Mouse (Mus musculus) CD4-positive helper T cell, adult 2 months (primary cell): Measurements from ENCODE around the gene Eya3.
"Not testable (repeated sequence)": the region's sequence is repeated elsewhere in the genome, so short reads cannot be mapped to it uniquely, and the experiment has no call there.

ENCODE experiments used
- DNase-seq: peaks from one replicate; pipeline ENCODE4 v3.0.0-alpha.2; 2012; ENCODE audit warnings: low read depth, missing footprints, low spot score

Eya3 gene

GRCm38 (mm10) chr4:132638461-132639190 is at the start of gene Eya3:
Gene Eya3 (plus strand): TSS chr4:132638987.
- DNase-seq, result peak; percentile 97

- DNase-seq, result no peak
These were observed 48.1 kb upstream of the Eya3 start for GRCm38 (mm10) chr4:132590642-132591041.

- DNase-seq, result no peak
These were observed 45.8 kb upstream of the Eya3 start for GRCm38 (mm10) chr4:132592958-132593357.

GRCm38 (mm10) chr4:132594191-132594590 is 44.6 kb upstream of the Eya3 start:
- no peak for DNase-seq

DNA sequence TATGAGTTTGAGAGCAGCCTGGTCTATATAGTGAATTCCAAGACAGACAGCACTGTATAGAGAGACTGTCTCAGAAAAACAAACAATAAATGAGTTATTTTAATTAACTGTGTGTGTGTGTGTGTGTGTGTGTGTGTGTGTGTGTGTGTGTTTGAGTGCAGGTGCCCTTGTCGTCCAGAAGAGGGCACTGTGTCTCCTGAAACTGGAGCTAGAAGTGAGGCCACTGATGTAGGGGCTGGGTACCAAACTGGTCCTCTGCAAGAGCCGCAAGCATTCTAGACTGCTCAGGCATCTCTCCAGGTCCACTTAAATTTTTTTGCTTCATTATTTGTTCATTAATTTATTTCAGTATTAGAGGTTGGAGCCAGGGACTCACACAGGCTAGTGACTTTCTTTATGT is 39.9 kb upstream of the Eya3 start:
- no peak for DNase-seq

DNA sequence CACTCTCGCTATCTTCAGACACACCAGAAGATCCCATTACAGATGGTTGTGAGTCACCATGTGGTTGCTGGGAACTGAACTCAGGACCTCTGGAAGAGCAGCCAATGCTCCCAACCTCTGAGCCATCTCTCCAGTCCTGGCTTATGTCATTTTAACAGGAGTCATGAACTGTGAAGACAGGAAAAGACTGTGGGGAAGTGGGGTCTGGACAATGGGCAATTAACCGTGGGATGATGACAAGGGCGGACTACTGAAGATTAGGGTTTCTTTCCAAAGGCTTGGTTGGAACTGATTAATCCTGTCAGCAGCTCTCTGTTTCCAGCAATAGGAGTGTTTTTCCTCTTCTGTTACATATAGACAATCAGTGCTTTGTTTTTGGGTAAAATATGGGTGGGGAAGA is 39.0 kb upstream of the Eya3 start:
- no peak for DNase-seq

- no peak for DNase-seq
These were observed 38.3 kb upstream of the Eya3 start for GRCm38 (mm10) chr4:132600465-132600864.

- not testable (repeated sequence) for DNase-seq
These were observed 37.5 kb upstream of the Eya3 start for GRCm38 (mm10) chr4:132601242-132601641.

DNA sequence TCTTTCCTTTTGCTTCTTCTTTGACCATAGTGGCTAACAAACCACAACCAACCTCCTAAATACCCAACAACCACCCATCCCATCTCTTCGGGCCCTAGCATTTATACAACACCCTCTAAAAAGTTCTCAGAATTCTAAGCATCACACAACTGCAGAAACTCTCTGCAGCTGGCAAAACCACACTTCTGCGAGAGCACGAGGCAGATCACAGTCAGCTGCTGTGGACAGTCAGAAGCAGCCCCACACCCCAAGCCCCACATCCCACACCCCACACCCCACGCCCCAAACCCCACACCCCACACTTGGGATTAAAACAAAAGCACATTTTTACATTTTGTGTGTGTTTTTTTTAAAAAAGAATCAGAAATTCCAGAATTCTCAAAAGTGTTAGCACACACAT is 35.3 kb upstream of the Eya3 start:
- DNase-seq, result no peak

DNA sequence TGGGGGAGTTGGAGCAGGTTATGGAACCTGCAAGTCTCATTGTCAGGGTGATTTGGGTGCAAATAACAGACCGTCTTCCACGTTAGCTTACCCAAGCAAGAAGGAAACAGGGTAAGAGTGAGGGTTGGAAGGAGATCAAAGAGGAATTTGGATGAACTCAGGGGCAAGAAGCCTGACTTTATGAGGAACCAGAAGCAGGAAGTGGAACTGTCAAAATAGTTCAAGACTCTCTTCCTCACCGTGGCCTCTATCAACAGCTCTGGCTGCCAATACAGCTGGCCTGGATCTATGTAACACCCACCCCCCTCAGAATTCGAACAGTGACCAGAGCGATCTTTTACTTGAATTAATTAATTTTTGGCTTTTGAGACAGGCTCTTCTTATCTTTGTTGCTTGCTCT is 33.0 kb upstream of the Eya3 start:
- no peak for DNase-seq

DNA sequence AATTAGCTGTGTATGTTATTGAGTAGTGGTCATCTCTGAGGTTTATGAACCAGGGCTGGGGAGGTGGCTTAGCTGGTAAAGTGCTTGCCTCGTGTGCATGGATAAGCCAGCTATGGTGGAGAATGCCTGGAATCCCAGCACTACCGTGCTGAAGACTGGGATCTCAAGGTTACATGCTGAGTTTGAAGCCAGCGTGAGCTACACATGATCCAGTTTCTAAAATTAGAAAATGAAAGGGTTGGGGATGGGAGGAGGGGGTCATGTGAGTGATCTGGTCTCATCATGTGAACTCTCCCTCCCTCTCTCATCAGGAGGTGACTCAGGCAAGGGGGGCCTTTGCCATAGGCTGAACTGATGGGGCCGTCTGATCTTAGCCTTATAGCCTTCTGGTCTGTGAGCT is 30.6 kb upstream of the Eya3 start:
- DNase-seq, result no peak

DNA sequence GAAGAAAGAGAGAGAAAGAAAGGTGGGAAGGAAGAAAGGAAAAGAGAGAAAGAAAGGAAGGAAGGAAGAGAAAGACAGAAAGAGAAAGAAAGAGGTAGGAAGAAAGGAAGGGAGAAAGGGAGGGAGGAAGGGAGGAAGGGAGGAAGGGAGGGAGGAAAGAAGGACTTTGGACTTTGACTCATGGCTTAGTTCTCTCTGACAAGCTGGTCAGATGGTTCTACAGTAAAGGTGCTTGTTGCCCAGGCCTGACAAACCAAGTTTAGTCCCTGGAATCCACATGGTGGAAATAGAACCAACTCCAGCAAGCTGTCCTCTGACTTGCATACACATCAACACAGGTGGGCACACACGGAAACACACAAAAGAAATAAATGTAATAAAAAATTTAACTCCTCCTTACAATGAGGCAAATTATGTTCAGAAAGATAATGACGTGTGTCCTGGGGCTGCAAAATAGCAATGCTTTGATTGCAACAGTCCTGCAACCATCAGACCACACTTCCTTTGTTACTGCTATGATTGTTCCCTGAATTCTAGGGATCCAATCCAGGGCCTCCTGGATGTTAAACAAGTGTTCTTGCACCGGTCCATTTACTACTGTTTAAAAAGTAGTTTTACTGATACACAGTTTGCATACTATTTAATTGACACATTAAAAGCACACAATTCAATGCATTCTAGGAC is 28.3 kb upstream of the Eya3 start:
- no peak for DNase-seq

GRCm38 (mm10) chr4:132611320-132611719 is 27.5 kb upstream of the Eya3 start:
- DNase-seq, result peak; percentile 19

- DNase-seq, result no peak
These were observed 20.9 kb upstream of the Eya3 start for GRCm38 (mm10) chr4:132617873-132618272.

- no peak for DNase-seq
These were observed 19.9 kb upstream of the Eya3 start for GRCm38 (mm10) chr4:132618850-132619375.

- DNase-seq, result no peak
These were observed 18.7 kb upstream of the Eya3 start for GRCm38 (mm10) chr4:132620134-132620533.

DNA sequence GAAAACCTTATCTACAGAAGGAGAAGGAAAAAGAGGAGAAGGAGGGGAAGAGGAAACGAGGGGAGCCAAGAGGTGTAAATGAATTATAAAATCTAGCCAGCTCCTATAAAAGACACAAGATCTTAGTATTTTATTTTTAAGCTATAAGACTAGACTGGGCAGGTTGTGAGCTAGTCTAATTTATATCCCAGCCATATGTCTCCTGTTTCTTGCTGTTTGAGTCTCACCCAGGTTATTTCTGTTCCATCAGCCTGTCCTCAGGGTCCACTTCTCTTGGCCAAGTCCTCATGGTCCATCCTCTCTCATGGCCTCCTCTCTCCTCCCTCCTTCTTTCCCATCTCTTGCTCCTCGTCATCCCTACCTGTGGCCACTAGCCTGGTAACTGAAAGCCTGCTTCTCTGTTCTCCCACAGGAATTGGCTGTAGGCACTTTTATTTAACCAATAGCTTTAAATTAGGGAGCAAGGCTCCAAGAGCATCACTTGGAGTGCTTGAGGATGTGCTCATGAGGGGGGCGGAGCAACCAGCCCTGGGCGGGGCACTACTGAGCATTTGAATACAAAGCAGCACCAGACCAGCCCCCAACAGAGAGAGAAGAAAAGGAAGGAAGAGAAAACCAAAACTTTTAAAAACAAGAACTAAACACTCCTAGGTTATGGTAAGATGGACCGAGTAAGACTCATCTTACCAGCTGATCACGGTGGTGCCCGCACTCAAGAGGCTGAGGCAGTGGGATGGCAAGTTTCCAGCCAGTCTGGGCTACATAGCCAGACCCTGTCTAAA is 17.3 kb upstream of the Eya3 start:
- no peak for DNase-seq

DNA sequence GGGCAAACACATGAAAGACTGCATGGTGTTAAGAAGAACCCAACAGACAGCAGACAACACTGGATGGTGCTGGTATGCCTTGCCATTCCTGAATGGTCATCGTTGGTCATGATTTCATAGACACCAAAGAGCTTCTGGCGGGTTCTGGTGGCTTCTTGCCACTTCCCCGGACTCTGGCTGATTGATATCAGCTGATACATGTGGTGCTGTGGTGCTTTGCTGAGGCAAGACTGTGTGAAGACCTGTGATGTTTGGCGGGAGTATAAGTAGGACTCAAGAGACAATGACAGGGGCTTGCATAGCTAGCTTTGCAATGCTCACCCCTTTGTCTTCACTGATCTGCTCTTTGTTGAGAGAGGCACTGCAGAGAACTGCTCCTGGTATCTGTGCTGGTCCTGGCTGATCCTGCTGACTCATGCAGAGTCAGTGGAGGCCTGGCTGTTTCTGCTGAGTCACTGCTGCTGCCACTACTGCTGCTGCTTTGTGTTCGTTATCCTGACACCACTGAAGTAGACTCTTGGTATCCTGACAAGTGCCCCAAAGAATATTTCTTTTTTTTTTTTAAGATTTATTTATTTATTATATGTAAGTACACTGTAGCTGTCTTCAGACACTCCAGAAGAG is 14.6 kb upstream of the Eya3 start:
- no peak for DNase-seq

DNA sequence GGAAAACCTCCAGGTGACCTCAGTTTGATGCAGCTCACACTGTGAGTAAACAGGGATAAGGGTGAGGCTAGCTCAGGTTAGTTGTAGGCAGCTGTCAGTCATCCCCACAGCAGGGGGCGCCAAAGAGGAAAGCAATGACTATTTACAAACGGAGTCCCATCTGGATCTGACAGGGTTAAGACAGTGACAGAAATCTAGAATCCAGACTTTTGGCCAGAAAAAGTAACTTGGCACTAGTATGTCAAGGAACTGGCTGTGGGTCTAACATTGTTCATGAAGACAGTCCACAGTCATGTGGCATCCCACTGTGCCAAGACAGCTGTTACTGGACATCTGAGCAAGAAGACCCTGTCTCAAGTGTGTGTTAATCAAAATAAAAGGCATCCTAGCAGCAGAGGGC is 10.0 kb upstream of the Eya3 start:
- peak; percentile 63 for DNase-seq

DNA sequence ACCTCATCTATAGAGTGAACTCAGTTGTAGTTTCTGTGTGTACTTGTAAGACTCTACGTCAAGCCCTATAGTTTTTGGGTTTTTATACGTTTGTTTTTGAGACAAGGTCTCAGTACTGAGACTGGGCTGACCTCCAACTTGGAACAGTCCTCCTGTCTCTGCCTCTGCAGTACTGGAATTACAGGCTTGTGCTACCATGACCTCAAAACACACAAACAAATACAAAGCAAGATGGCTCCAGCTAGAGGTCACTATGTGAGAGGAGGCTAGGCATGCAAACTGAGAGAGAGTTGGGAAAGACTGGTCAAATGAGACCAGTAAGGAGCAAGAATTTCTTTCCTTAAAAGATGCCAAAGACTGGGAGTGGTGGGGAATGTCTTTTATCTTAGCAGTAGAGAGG is 2.8 kb upstream of the Eya3 start:
- DNase-seq, result no peak

GRCm38 (mm10) chr4:132636554-132636953 is 2.2 kb upstream of the Eya3 start:
- DNase-seq, result peak; percentile 63

DNA sequence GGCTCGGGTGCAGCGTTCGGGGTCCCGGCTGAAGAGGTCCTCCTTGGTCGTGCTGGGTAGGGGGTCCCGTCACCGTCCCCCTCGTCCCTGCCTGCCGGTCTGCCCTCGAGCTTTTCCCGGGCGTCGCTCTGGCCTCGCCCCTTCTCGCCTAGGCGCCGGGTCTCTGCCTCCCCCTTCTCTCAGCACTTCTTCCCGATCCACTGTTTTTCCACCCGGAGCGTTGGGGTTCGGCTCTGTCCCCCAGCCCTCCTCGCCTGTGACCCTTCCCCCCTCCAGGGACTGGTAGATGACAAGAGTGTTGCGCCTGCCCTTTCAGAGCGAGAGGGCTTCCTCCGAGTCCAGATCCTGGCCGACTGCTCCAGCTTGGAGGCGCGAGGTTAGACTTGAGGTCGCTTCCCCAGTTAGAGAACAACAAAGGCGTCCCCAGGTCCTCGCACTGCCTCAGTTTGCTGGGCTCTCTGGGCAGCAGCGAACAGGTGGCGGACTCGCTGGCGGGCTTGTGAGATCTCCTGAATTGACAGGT is 465 bp downstream of the Eya3 start:
- DNase-seq, result peak; percentile 44
